Mouse (Mus musculus) liver, adult 2 months (tissue): Measurements from ENCODE around the gene Mob4. TPM values are rescaled to one million over a fixed set of nuclear protein-coding genes. Genes with fewer than 3 reads are reported as not detected.
A peak's percentile ranks its signal among the peaks of the same experiment; 100 is the strongest.

ENCODE experiments used
- DNase-seq: peaks from one replicate; pipeline ENCODE4 v3.0.0-alpha.2; 2011; ENCODE audit warnings: low read depth, low spot score; ENCODE audit errors: extremely low read depth
- H3K27ac ChIP-seq: fragments of 200-500 bp; replicated peaks from 2 replicates; pipeline ENCODE4 v1.5.1; 2012; ENCODE audit warnings: low read depth, mild to moderate bottlenecking, control low read depth, inconsistent platforms, low read length; ENCODE audit not compliant: insufficient read depth
- H3K27me3 ChIP-seq: fragments of 200-500 bp; 2 replicates; pipeline ENCODE4 v1.6.1; 2012; ENCODE audit warnings: mild to moderate bottlenecking, moderate library complexity, low read length, inconsistent platforms; ENCODE audit not compliant: control insufficient read depth, insufficient read depth
- H3K36me3 ChIP-seq: fragments of 200-500 bp; 2 replicates; pipeline ENCODE4 v1.6.1; 2012; ENCODE audit warnings: low read length, inconsistent platforms; ENCODE audit not compliant: control insufficient read depth, insufficient read depth
- H3K4me1 ChIP-seq: fragments of 200-500 bp; 2 replicates; pipeline ENCODE4 v1.6.1; 2011; ENCODE audit warnings: low read length; ENCODE audit not compliant: control insufficient read depth, insufficient read depth
- H3K4me3 ChIP-seq: fragments of 200-500 bp; 2 replicates; pipeline ENCODE4 v1.5.1; 2011; ENCODE audit warnings: low read depth, mild to moderate bottlenecking, control low read depth, low read length, moderate library complexity; ENCODE audit not compliant: insufficient read depth
- H3K79me2 ChIP-seq: fragments of 200-500 bp; 2 replicates; pipeline ENCODE4 v1.6.1; 2012; ENCODE audit warnings: inconsistent platforms, mild to moderate bottlenecking, low read length, moderate library complexity; ENCODE audit not compliant: control insufficient read depth, insufficient read depth
- H3K9ac ChIP-seq: fragments of 200-500 bp; 2 replicates; pipeline ENCODE4 v1.6.1; 2012; ENCODE audit warnings: low read depth, mild to moderate bottlenecking, control low read depth, inconsistent platforms, low read length
- CTCF ChIP-seq: fragments of 200-500 bp; IDR thresholded peaks from 2 replicates; pipeline ENCODE4 v1.5.1; 2011; ENCODE audit warnings: low read depth, low read length, control low read depth
- POLR2A ChIP-seq: fragments of 200-500 bp; IDR thresholded peaks from 2 replicates; pipeline ENCODE4 v1.6.1; 2011; ENCODE audit warnings: low read length, control low read depth; ENCODE audit not compliant: insufficient read depth; ENCODE audit errors: extremely low read depth
- whole genome bisulfite sequencing: fragments of 180-500 bp; shearing (Covaris S2); methylation state at CpG from one replicate; pipeline ENCODE4 v1.1.7; 2018; 5-methylcytosine and 5-hydroxymethylcytosine counted together
- polyA plus RNA-seq: library from polyadenylated mRNA; depleted of rRNA; stranded (reverse); fragments of >200 nt; gene quantifications from 2 replicates; pipeline ENCODE4 v1.2.3, GENCODE M21; 2012
- total RNA-seq: library from RNA; depleted of rRNA; stranded (reverse); fragments of >200 nt; gene quantifications from 2 replicates; pipeline ENCODE4 v1.2.3, GENCODE M21; 2014

Mob4 gene
- total and polyA plus RNA-seq, 2 experiments, result 6.1 to 27.8 TPM

- TF ChIP-seq POLR2A (no peak), CTCF (no peak)
- no peaks in the 10 kb centered on the region for H3K36me3 ChIP-seq
- H3K27me3 ChIP-seq, result no peaks in the 10 kb centered on the region
- H3K79me2 ChIP-seq, result peaks cover 12% of the 10 kb centered on the region; the same call in 1 of the 2 replicates
- no peak overlapping the region for H3K4me3 ChIP-seq
- DNase-seq, result peak; percentile 28
- peaks cover 4% of the 10 kb centered on the region; the same call in 1 of the 2 replicates for H3K4me1 ChIP-seq
- 82% methylated on average over 5 of the region's 5 CpGs for WGBS
- H3K9ac ChIP-seq, result no peak overlapping the region
- no peak overlapping the region for H3K27ac ChIP-seq
These were observed 1.3 kb upstream of the Mob4 start for GRCm38 (mm10) chr1:55129716-55130115.

- H3K27ac ChIP-seq, result peak overlapping the region; percentile 13
- H3K27me3 ChIP-seq, result no peaks in the 10 kb centered on the region
- DNase-seq, result no peak
- H3K4me1 ChIP-seq, result peaks cover 4% of the 10 kb centered on the region; the same call in 1 of the 2 replicates
- TF ChIP-seq POLR2A (no peak), CTCF (no peak)
- no peaks in the 10 kb centered on the region for H3K36me3 ChIP-seq
- 56% methylated on average over 10 of the region's 10 CpGs for WGBS
- peaks cover 12% of the 10 kb centered on the region; the same call in 1 of the 2 replicates for H3K79me2 ChIP-seq
- H3K4me3 ChIP-seq, result peak overlapping the region; percentile 69
- no peak overlapping the region for H3K9ac ChIP-seq
These were observed 678 bp upstream of the Mob4 start for GRCm38 (mm10) chr1:55130190-55130916.

DNA sequence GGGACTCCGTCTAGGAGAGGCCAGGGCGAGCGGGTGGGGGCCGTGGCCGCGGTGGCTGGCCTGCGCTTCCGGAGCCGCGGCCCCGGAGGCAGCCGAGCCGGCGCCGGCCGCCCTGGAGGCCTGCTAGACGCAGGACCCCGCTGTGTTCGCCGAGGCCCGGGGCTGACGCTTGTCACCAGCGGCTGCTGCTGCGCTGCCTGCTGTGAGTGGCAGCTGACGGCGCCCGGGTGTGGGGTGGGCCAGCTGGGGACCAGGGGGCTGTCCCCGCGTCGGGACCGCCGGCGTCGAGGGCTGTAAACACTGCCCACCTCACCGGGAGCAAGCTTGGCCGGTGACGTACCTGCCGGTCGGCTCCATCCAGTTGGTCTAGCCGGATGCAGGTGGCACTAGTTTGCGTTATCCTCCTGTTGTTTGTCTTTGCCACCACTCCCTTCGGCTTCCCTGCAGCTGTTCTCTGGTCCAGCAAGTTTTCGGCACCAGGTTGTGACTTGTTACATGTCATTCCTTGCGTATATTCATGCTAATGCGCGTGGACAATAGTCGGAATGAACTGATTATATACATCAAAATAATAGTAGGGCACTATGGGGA is 488 bp downstream of the Mob4 start:
- H3K27me3 ChIP-seq, result no peaks in the 10 kb centered on the region
- peak overlapping the region; percentile 82 for H3K9ac ChIP-seq
- H3K4me1 ChIP-seq, result peaks cover 4% of the 10 kb centered on the region; the same call in 1 of the 2 replicates
- peaks cover 15% of the 10 kb centered on the region; the same call in 1 of the 2 replicates for H3K79me2 ChIP-seq
- H3K27ac ChIP-seq, result peak overlapping the region; percentile 79
- WGBS, result under 1% methylated on average over 31 of the region's 47 CpGs
- H3K36me3 ChIP-seq, result no peaks in the 10 kb centered on the region; the same call in 1 of the 2 replicates
- TF ChIP-seq POLR2A (no peak), CTCF (no peak)
- H3K4me3 ChIP-seq, result peak overlapping the region; percentile 69
- peak; percentile 50 for DNase-seq

- WGBS, result 30% methylated on average over 4 of the region's 4 CpGs
- no peak for TF ChIP-seq POLR2A
- TF ChIP-seq CTCF, result no peak
- Histone ChIP-seq H3K27ac (no peak overlapping the region), H3K4me1 (peaks cover 4% of the 10 kb centered on the region; the same call in 1 of the 2 replicates), H3K36me3 (no peaks in the 10 kb centered on the region; the same call in 1 of the 2 replicates), H3K79me2 (peaks cover 15% of the 10 kb centered on the region; the same call in 1 of the 2 replicates), H3K9ac (no peak overlapping the region), H3K27me3 (no peaks in the 10 kb centered on the region), H3K4me3 (no peak overlapping the region)
- DNase-seq, result no peak
These were observed 1.3 kb downstream of the Mob4 start for GRCm38 (mm10) chr1:55132308-55132707.

DNA sequence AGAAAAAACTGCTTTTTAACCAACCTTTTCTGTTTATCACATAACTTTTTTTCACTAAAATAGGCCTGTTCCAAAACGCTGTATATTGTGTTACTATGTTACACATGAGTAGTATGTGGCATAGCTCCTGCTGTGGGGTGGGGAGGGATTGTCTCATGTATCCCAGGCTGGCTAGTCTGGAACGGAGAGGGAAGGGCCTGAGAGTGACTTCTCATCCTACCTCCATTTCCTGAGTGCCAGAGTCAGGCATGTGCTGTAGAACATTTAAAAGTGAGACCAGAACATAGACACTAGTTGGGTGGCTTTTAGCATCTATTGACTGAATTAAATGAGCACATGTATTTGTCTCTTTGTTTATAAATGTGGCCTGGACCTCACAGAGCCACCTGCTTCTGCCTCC is 2.1 kb downstream of the Mob4 start:
- H3K79me2 ChIP-seq, result peaks cover 18% of the 10 kb centered on the region
- no peaks in the 10 kb centered on the region for H3K27me3 ChIP-seq
- TF ChIP-seq POLR2A (no peak), CTCF (no peak)
- WGBS, result 70% methylated on average over 2 of the region's 2 CpGs
- no peak for DNase-seq
- no peak overlapping the region for H3K9ac ChIP-seq
- no peak overlapping the region for H3K4me3 ChIP-seq
- peaks cover 2% of the 10 kb centered on the region; the same call in 1 of the 2 replicates for H3K36me3 ChIP-seq
- no peak overlapping the region for H3K27ac ChIP-seq
- H3K4me1 ChIP-seq, result peaks cover 4% of the 10 kb centered on the region; the same call in 1 of the 2 replicates
